ENCODE assay signal across 8 mouse cellular contexts in genomic region chr7:65073555-65073954, GRCm38 (mm10).
A peak's percentile ranks its signal among the peaks of the same experiment; 100 is the strongest.
DNase-seq lines count a peak whose midpoint lies in the region; ATAC-seq and TF ChIP-seq lines count a peak whose summit lies in the region.

No protein-coding gene starts in this region.

- peak; percentile 69 for TF ChIP-seq CTCF in liver, postnatal 0 days (IDR thresholded peaks at IDR 0.05; ENCODE audit: low read depth)

- intact Hi-C loops in heart, postnatal 36 days (cut with DNase I) = loop anchor here (2.0 kb wide), 1 partner anchor 123 kb away; no protein-coding TSS in a partner anchor

- H3K4me2 ChIP-seq in embryonic facial prominence, embryonic 11.5 days (ENCODE audit: low read depth, low read length) = no peak overlapping the region
- H3K4me2 ChIP-seq in liver, postnatal 0 days (ENCODE audit: low read depth, low read length) = no peak overlapping the region

- ATAC-seq in embryonic facial prominence, embryonic 11.5 days (replicated peaks; ENCODE audit: insufficient number of reproducible peaks, low FRiP score, low TSS enrichment, low read depth) = no peak
- no peak for ATAC-seq in liver, postnatal 0 days

- H3K36me3 ChIP-seq in embryonic facial prominence, embryonic 11.5 days (replicated peaks; ENCODE audit: control insufficient read depth, insufficient read depth, low read depth, low read length) = no peaks in the 10 kb centered on the region
- no peaks in the 10 kb centered on the region for H3K36me3 ChIP-seq in liver, postnatal 0 days (replicated peaks; ENCODE audit: insufficient read depth, low read length)

- DNase-seq in heart, postnatal 36 days = peak; percentile 12 to 40
- DNase-seq in heart, adult 11 months = no peak
- DNase-seq in adrenal gland, postnatal 14 days = peak; percentile 87
- peak; percentile 64 for DNase-seq in embryonic facial prominence, embryonic 11.5 days (ENCODE audit: low spot score)
- peak; percentile 6 for DNase-seq in induced T-regulatory cell, adult 2 months (ENCODE audit: low read depth)
- DNase-seq in liver, postnatal 0 days = peak; percentile 53
- peak; percentile 72 for DNase-seq in retina, embryonic 14.5 days (ENCODE audit: low spot score)
- peak; percentile 48 for DNase-seq in urinary bladder, postnatal 25 days (ENCODE audit: low spot score)

- no peaks in the 10 kb centered on the region for H3K27me3 ChIP-seq in embryonic facial prominence, embryonic 11.5 days (ENCODE audit: control insufficient read depth, insufficient read depth, low read length)
- no peaks in the 10 kb centered on the region for H3K27me3 ChIP-seq in liver, postnatal 0 days (ENCODE audit: insufficient read depth, low read length)

- 28% methylated on average over 6 of the region's 6 CpGs for WGBS in embryonic facial prominence, embryonic 11.5 days
- WGBS in liver, postnatal 0 days (ENCODE audit: insufficient replicate concordance) = 24% methylated on average over 6 of the region's 6 CpGs

- no peak overlapping the region for H3K27ac ChIP-seq in embryonic facial prominence, embryonic 11.5 days (replicated peaks; ENCODE audit: low read depth, low read length)
- no peak overlapping the region for H3K27ac ChIP-seq in liver, postnatal 0 days (ENCODE audit: low read depth)

- no peaks in the 10 kb centered on the region for H3K9me3 ChIP-seq in embryonic facial prominence, embryonic 11.5 days (replicated peaks; ENCODE audit: control insufficient read depth, low read length)
- H3K9me3 ChIP-seq in liver, postnatal 0 days (ENCODE audit: low read length) = peaks cover 2% of the 10 kb centered on the region; the same call in 1 of the 2 replicates

- H3K4me1 ChIP-seq in embryonic facial prominence, embryonic 11.5 days (ENCODE audit: control insufficient read depth, insufficient read depth, low read length) = no peaks in the 10 kb centered on the region
- no peaks in the 10 kb centered on the region for H3K4me1 ChIP-seq in liver, postnatal 0 days (ENCODE audit: insufficient read depth)

- no peak overlapping the region for H3K9ac ChIP-seq in embryonic facial prominence, embryonic 11.5 days (replicated peaks; ENCODE audit: low read length)
- H3K9ac ChIP-seq in liver, postnatal 0 days (replicated peaks) = no peak overlapping the region

- H3K4me3 ChIP-seq in embryonic facial prominence, embryonic 11.5 days (ENCODE audit: low read depth, low read length) = no peak overlapping the region
- no peak overlapping the region for H3K4me3 ChIP-seq in liver, postnatal 0 days (ENCODE audit: low read depth, low read length)

- no peak for TF ChIP-seq EP300 in liver, postnatal 0 days (IDR thresholded peaks at IDR 0.05; ENCODE audit: low read depth)
